Mouse (Mus musculus) MEL (cell line): ENCODE measurements at regions not wholly inside any gene's neighbourhood (a gene's known extent, or its start where the extent isn't known, plus 50 kb on each side); places are given as distances from the start of the nearest gene placed in this dataset.

Experiments used
- DNase-seq: peaks from one replicate; pipeline ENCODE4 v3.0.0; 2011; ENCODE audit warnings: low read depth, low spot score
- H3K27ac ChIP-seq: 2 replicates; pipeline ENCODE4 v1.5.1; 2012; ENCODE audit warnings: low read depth, mild to moderate bottlenecking, control low read depth, low read length, moderate library complexity; ENCODE audit not compliant: control insufficient read depth
- H3K27me3 ChIP-seq, 2 experiments: fragments of 150-350 bp in 1 of 2; sonication (generic) in 1 of 2; 2 replicates each; pipeline ENCODE4 v1.6.1; 2012; ENCODE audit warnings: low read length in 2 of 2, mild to moderate bottlenecking in 2 of 2, improper control_type of control experiment in 1 of 2, moderate library complexity in 1 of 2; ENCODE audit not compliant: insufficient read depth in 2 of 2, control insufficient read depth in 1 of 2
- H3K36me3 ChIP-seq, 2 experiments: 2 replicates each; pipeline ENCODE4 v1.6.1; 2012 to 2014; ENCODE audit warnings: low read length in 2 of 2, improper control_type of control experiment in 1 of 2, inconsistent platforms in 1 of 2, mild to moderate bottlenecking in 1 of 2; ENCODE audit not compliant: insufficient read depth in 2 of 2, control insufficient read depth in 1 of 2
- H3K4me1 ChIP-seq, 2 experiments: fragments of 150-350 bp in 1 of 2; sonication (generic) in 1 of 2; 2 replicates each; pipeline ENCODE4 v1.6.1; 2012; ENCODE audit warnings: low read length in 2 of 2, improper control_type of control experiment in 1 of 2, mild to moderate bottlenecking in 1 of 2; ENCODE audit not compliant: insufficient read depth in 2 of 2, control insufficient read depth in 1 of 2
- H3K4me3 ChIP-seq, 2 experiments: fragments of 150-350 bp in 1 of 2; sonication (generic) in 1 of 2; 2 replicates each; pipeline ENCODE4 v1.5.1; 2012; ENCODE audit warnings: low read depth in 2 of 2, low read length in 2 of 2, mild to moderate bottlenecking in 2 of 2, moderate library complexity in 2 of 2, control low read depth in 1 of 2, improper control_type of control experiment in 1 of 2; ENCODE audit not compliant: control insufficient read depth in 1 of 2, insufficient read depth in 1 of 2
- H3K79me2 ChIP-seq: 2 replicates; pipeline ENCODE4 v1.6.1; 2012; ENCODE audit warnings: mild to moderate bottlenecking, low read length, moderate library complexity; ENCODE audit not compliant: control insufficient read depth, poor library complexity, insufficient read depth
- H3K9ac ChIP-seq: 2 replicates; pipeline ENCODE4 v1.6.1; 2012; ENCODE audit warnings: low read depth, mild to moderate bottlenecking, control low read depth, low read length, moderate library complexity; ENCODE audit not compliant: control insufficient read depth, poor library complexity, severe bottlenecking
- H3K9me3 ChIP-seq: fragments of 150-350 bp; sonication (generic); replicated peaks from 2 replicates; pipeline ENCODE4 v1.6.1; 2012; ENCODE audit warnings: mild to moderate bottlenecking, low read length, improper control_type of control experiment, moderate library complexity; ENCODE audit not compliant: insufficient read depth
- BHLHE40 ChIP-seq: IDR thresholded peaks from 2 replicates; pipeline ENCODE4 v1.6.1; 2012; ENCODE audit warnings: low read depth, mild to moderate bottlenecking, inconsistent platforms, low read length, improper control_type of control experiment, borderline replicate concordance
- CTCF ChIP-seq, 3 experiments: IDR thresholded peaks in 2 of 3; conservative IDR thresholded peaks in 1 of 3; 2 replicates each; pipeline ENCODE4 v1.5.1; 2011 to 2012; ENCODE audit warnings: low read length in 3 of 3, low read depth in 2 of 3, mild to moderate bottlenecking in 2 of 3, improper control_type of control experiment in 1 of 3, inconsistent platforms in 1 of 3, mixed read lengths in 1 of 3, moderate library complexity in 1 of 3; ENCODE audit not compliant: control insufficient read depth in 1 of 3, insufficient read depth in 1 of 3, poor library complexity in 1 of 3, severe bottlenecking in 1 of 3
- E2F4 ChIP-seq: IDR thresholded peaks from 2 replicates; pipeline ENCODE4 v1.6.1; 2011; ENCODE audit warnings: low read depth, low read length, improper control_type of control experiment, borderline replicate concordance
- GABPA ChIP-seq: IDR thresholded peaks from 2 replicates; pipeline ENCODE4 v1.6.1; 2012; ENCODE audit warnings: low read depth, mild to moderate bottlenecking, inconsistent platforms, low read length, improper control_type of control experiment, moderate library complexity
- JUND ChIP-seq: IDR thresholded peaks from 2 replicates; pipeline ENCODE4 v1.6.1; 2011; ENCODE audit warnings: low read depth, mild to moderate bottlenecking, improper control_type of control experiment, low read length
- MAX ChIP-seq: IDR thresholded peaks from 2 replicates; pipeline ENCODE4 v1.6.1; 2011; ENCODE audit warnings: low read length, improper control_type of control experiment
- MEF2A ChIP-seq: IDR thresholded peaks from 2 replicates; pipeline ENCODE4 v1.6.1; 2014; ENCODE audit warnings: low read depth, mild to moderate bottlenecking, inconsistent platforms, low read length, improper control_type of control experiment; ENCODE audit not compliant: poor library complexity, insufficient replicate concordance, severe bottlenecking; ENCODE audit errors: extremely low read depth
- MXI1 ChIP-seq: IDR thresholded peaks from 2 replicates; pipeline ENCODE4 v1.6.1; 2011; ENCODE audit warnings: mild to moderate bottlenecking, low read depth, low read length, improper control_type of control experiment
- MYC ChIP-seq: IDR thresholded peaks from 2 replicates; pipeline ENCODE4 v1.6.1; 2011; ENCODE audit warnings: low read depth, mild to moderate bottlenecking, low read length, improper control_type of control experiment, moderate library complexity
- POLR2A ChIP-seq, 2 experiments: IDR thresholded peaks; 2 replicates each; pipeline ENCODE4 v1.6.1; 2011 to 2012; ENCODE audit warnings: low read length in 2 of 2, mild to moderate bottlenecking in 2 of 2, control low read depth in 1 of 2, improper control_type of control experiment in 1 of 2, low read depth in 1 of 2, moderate library complexity in 1 of 2; ENCODE audit not compliant: control insufficient read depth in 1 of 2, insufficient read depth in 1 of 2, poor library complexity in 1 of 2
- POLR2AphosphoS2 ChIP-seq: IDR thresholded peaks from 2 replicates; pipeline ENCODE4 v1.6.1; 2011; ENCODE audit warnings: low read length, improper control_type of control experiment
- RAD21 ChIP-seq: IDR thresholded peaks from 2 replicates; pipeline ENCODE4 v1.6.1; 2011; ENCODE audit warnings: mild to moderate bottlenecking, low read depth, low read length, improper control_type of control experiment
- SIN3A ChIP-seq: IDR thresholded peaks from 2 replicates; pipeline ENCODE4 v1.6.1; 2012; ENCODE audit warnings: low read length, improper control_type of control experiment, inconsistent platforms
- SMC3 ChIP-seq: IDR thresholded peaks from 2 replicates; pipeline ENCODE4 v1.6.1; 2011; ENCODE audit warnings: low read depth, low read length, improper control_type of control experiment
- TAL1 ChIP-seq: IDR thresholded peaks from 2 replicates; pipeline ENCODE4 v1.6.1; 2012; ENCODE audit warnings: mild to moderate bottlenecking, inconsistent platforms, low read length, moderate library complexity, mixed read lengths
- TBP ChIP-seq: IDR thresholded peaks from 2 replicates; pipeline ENCODE4 v1.8.0; 2011; ENCODE audit warnings: low read depth, low read length, improper control_type of control experiment
- TCF12 ChIP-seq: IDR thresholded peaks from 2 replicates; pipeline ENCODE4 v1.6.1; 2014; ENCODE audit warnings: low read depth, mild to moderate bottlenecking, inconsistent platforms, low read length, improper control_type of control experiment, moderate library complexity
- UBTF ChIP-seq: IDR thresholded peaks from 2 replicates; pipeline ENCODE4 v1.6.1; 2012; ENCODE audit warnings: low read depth, mild to moderate bottlenecking, inconsistent platforms, low read length, improper control_type of control experiment, moderate library complexity, borderline replicate concordance; ENCODE audit not compliant: insufficient read depth
- USF1 ChIP-seq: IDR thresholded peaks from 2 replicates; pipeline ENCODE4 v1.6.1; 2014; ENCODE audit warnings: low read depth, mild to moderate bottlenecking, inconsistent platforms, low read length, improper control_type of control experiment, moderate library complexity
- ZC3H11A ChIP-seq: IDR thresholded peaks from 2 replicates; pipeline ENCODE4 v1.6.1; 2012; ENCODE audit warnings: low read depth, mild to moderate bottlenecking, inconsistent platforms, low read length, improper control_type of control experiment
- ZKSCAN1 ChIP-seq: IDR thresholded peaks from 2 replicates; pipeline ENCODE4 v1.6.1; 2012; ENCODE audit warnings: low read depth, mild to moderate bottlenecking, inconsistent platforms, low read length, improper control_type of control experiment, moderate library complexity
- ZMIZ1 ChIP-seq: IDR thresholded peaks from 2 replicates; pipeline ENCODE4 v1.6.1; 2012; ENCODE audit warnings: low read depth, mild to moderate bottlenecking, inconsistent platforms, low read length, improper control_type of control experiment, moderate library complexity

GRCm38 (mm10) chr14:100507616-100508015, 223.1 kb upstream of the Klf12 start:
- no peak for TF ChIP-seq SIN3A
- TF ChIP-seq MXI1: no peak
- TF ChIP-seq ZMIZ1: no peak
- TF ChIP-seq RAD21: no peak
- TF ChIP-seq TCF12: no peak
- no peak for TF ChIP-seq TBP
- no peaks in the 10 kb centered on the region for H3K4me1 ChIP-seq
- no peaks in the 10 kb centered on the region for H3K9me3 ChIP-seq
- H3K9ac ChIP-seq: no peak overlapping the region
- no peaks in the 10 kb centered on the region for H3K27me3 ChIP-seq
- H3K79me2 ChIP-seq: no peaks in the 10 kb centered on the region
- DNase-seq: no peak
- H3K36me3 ChIP-seq: no peaks in the 10 kb centered on the region
- H3K4me3 ChIP-seq: no peak overlapping the region
- no peak overlapping the region for H3K27ac ChIP-seq

GRCm38 (mm10) chr14:100488837-100489236, 204.4 kb upstream of the Klf12 start:
- H3K4me1 ChIP-seq: no peaks in the 10 kb centered on the region
- no peaks in the 10 kb centered on the region for H3K36me3 ChIP-seq
- TF ChIP-seq UBTF (no peak), MAX (no peak), CTCF (IDR thresholded peaks at IDR 0.05 in 2 of 3, conservative IDR thresholded peaks at IDR 0.05 in 1 of 3; ENCODE audit: control insufficient read depth in 1 of 3, insufficient read depth in 1 of 3, low read depth in 2 of 3, low read length in 3 of 3, poor library complexity in 1 of 3, severe bottlenecking in 1 of 3) (no peak), SIN3A (no peak), USF1 (no peak), MYC (no peak), ZC3H11A (no peak), POLR2A (IDR thresholded peaks at IDR 0.05; ENCODE audit: control insufficient read depth in 1 of 2, insufficient read depth in 1 of 2, low read depth in 1 of 2, low read length in 2 of 2, poor library complexity in 1 of 2) (no peak)
- no peak for DNase-seq
- no peaks in the 10 kb centered on the region for H3K79me2 ChIP-seq
- H3K9me3 ChIP-seq: no peaks in the 10 kb centered on the region
- no peak overlapping the region for H3K4me3 ChIP-seq
- H3K27ac ChIP-seq: no peak overlapping the region
- H3K27me3 ChIP-seq: no peaks in the 10 kb centered on the region
- no peak overlapping the region for H3K9ac ChIP-seq

GRCm38 (mm10) chr14:100485489-100485888, 201.0 kb upstream of the Klf12 start:
- no peaks in the 10 kb centered on the region for H3K27me3 ChIP-seq
- H3K4me3 ChIP-seq: no peak overlapping the region
- no peak for DNase-seq
- TF ChIP-seq GABPA: no peak
- TF ChIP-seq TCF12: no peak
- TF ChIP-seq SIN3A: no peak
- TF ChIP-seq JUND: no peak
- TF ChIP-seq TBP: no peak
- no peak for TF ChIP-seq SMC3
- TF ChIP-seq BHLHE40: no peak
- TF ChIP-seq ZKSCAN1: no peak
- TF ChIP-seq POLR2AphosphoS2: no peak
- no peak for TF ChIP-seq MXI1
- TF ChIP-seq ZMIZ1: no peak
- TF ChIP-seq E2F4: no peak
- no peak for TF ChIP-seq ZC3H11A
- no peak for TF ChIP-seq MEF2A
- TF ChIP-seq TAL1: no peak
- H3K79me2 ChIP-seq: no peaks in the 10 kb centered on the region
- H3K9ac ChIP-seq: no peak overlapping the region
- no peaks in the 10 kb centered on the region for H3K36me3 ChIP-seq
- H3K9me3 ChIP-seq: no peaks in the 10 kb centered on the region
- no peaks in the 10 kb centered on the region for H3K4me1 ChIP-seq
- H3K27ac ChIP-seq: no peak overlapping the region
